In genomic region chr1:151355994-151356393, GRCm38 (mm10) we compare ENCODE assay signal across 17 mouse cellular contexts. TPM values are rescaled to one million over a fixed set of nuclear protein-coding genes. Genes with fewer than 3 reads are reported as not detected.
A peak's percentile ranks its signal among the peaks of the same experiment; 100 is the strongest.
DNase-seq lines count a peak whose midpoint lies in the region; ATAC-seq and TF ChIP-seq lines count a peak whose summit lies in the region.
"Had no signal": no experiment of that assay in that cellular context is flagged by ENCODE, and none has a peak within 500 bp of the region (broad histone marks: within the 10 kb centered on the region; RNA-seq: fewer than 3 reads in every experiment).

No protein-coding gene starts in this region.

- no peak for DNase-seq in liver, embryonic 11.5 days (ENCODE audit: low spot score)
- DNase-seq in liver, embryonic 14.5 days (ENCODE audit: low read depth in 3 of 3, low spot score in 3 of 3), result no peak
- DNase-seq in cerebellum, postnatal 4 days (ENCODE audit: low spot score in 2 of 2), result no peak
- no peak for DNase-seq in adrenal gland, adult 8-10 months
- DNase-seq: adrenal gland, adult 2 months; adrenal gland, postnatal 36 days; cerebellum, adult 2 months; cerebellum, postnatal 14 days; gastrocnemius, postnatal 36 days; heart, adult 18-20 months; heart, postnatal 10 days had no signal

- no peak overlapping the region for H3K9ac ChIP-seq in liver, embryonic 12.5 days
- no peak overlapping the region for H3K9ac ChIP-seq in liver, embryonic 11.5 days (ENCODE audit: low read depth, low read length)
- no peak overlapping the region for H3K9ac ChIP-seq in liver, embryonic 14.5 days (replicated peaks)
- H3K9ac ChIP-seq in liver, embryonic 16.5 days (ENCODE audit: low read depth, low read length), result no peak overlapping the region
- H3K9ac ChIP-seq: embryonic facial prominence, embryonic 12.5 days; forebrain, embryonic 15.5 days; hindbrain, embryonic 13.5 days had no signal

- no peak for TF ChIP-seq EP300 in liver, embryonic 14.5 days (IDR thresholded peaks at IDR 0.05; ENCODE audit: low read depth)

- H3K27ac ChIP-seq in liver, embryonic 12.5 days, result no peak overlapping the region
- H3K27ac ChIP-seq in liver, embryonic 11.5 days (ENCODE audit: low read depth, low read length), result no peak overlapping the region
- H3K27ac ChIP-seq in liver, embryonic 14.5 days, result no peak overlapping the region
- no peak overlapping the region for H3K27ac ChIP-seq in liver, embryonic 16.5 days (ENCODE audit: low read length)
- H3K27ac ChIP-seq: embryonic facial prominence, embryonic 12.5 days; forebrain, embryonic 15.5 days; heart, embryonic 10.5 days; hindbrain, embryonic 13.5 days had no signal

- H3K9me3 ChIP-seq in liver, embryonic 12.5 days (replicated peaks), result no peaks in the 10 kb centered on the region
- no peaks in the 10 kb centered on the region for H3K9me3 ChIP-seq in liver, embryonic 11.5 days (ENCODE audit: control insufficient read depth, low read length)
- no peaks in the 10 kb centered on the region for H3K9me3 ChIP-seq in liver, embryonic 14.5 days (ENCODE audit: control insufficient read depth, low read length)
- no peaks in the 10 kb centered on the region for H3K9me3 ChIP-seq in liver, embryonic 16.5 days (replicated peaks; ENCODE audit: control insufficient read depth, low read length)
- H3K9me3 ChIP-seq: embryonic facial prominence, embryonic 12.5 days; forebrain, embryonic 15.5 days; heart, embryonic 10.5 days; hindbrain, embryonic 13.5 days had no signal

- no peaks in the 10 kb centered on the region for H3K4me1 ChIP-seq in liver, embryonic 12.5 days
- no peaks in the 10 kb centered on the region for H3K4me1 ChIP-seq in liver, embryonic 11.5 days (replicated peaks; ENCODE audit: control insufficient read depth, insufficient read depth, low read length)
- H3K4me1 ChIP-seq in liver, embryonic 14.5 days (replicated peaks; ENCODE audit: control insufficient read depth in 2 of 2, insufficient read depth in 2 of 2, low read length in 1 of 2), result no peaks in the 10 kb centered on the region
- no peaks in the 10 kb centered on the region for H3K4me1 ChIP-seq in liver, embryonic 16.5 days (ENCODE audit: control insufficient read depth, low read depth, low read length)
- H3K4me1 ChIP-seq: embryonic facial prominence, embryonic 12.5 days; forebrain, embryonic 15.5 days; heart, embryonic 10.5 days; hindbrain, embryonic 13.5 days had no signal

- ATAC-seq in liver, embryonic 12.5 days, result peak; percentile 58; the same call in 1 of the 2 replicates
- no peak for ATAC-seq in liver, embryonic 11.5 days (replicated peaks; ENCODE audit: low FRiP score)
- peak; percentile 27; the same call in 1 of the 2 replicates for ATAC-seq in liver, embryonic 14.5 days (ENCODE audit: insufficient read depth)
- ATAC-seq in liver, embryonic 16.5 days (ENCODE audit: low read depth), result peak; percentile 86
- ATAC-seq: forebrain, embryonic 15.5 days had no signal

- H3K4me2 ChIP-seq in liver, embryonic 12.5 days, result no peak overlapping the region
- no peak overlapping the region for H3K4me2 ChIP-seq in liver, embryonic 11.5 days
- no peak overlapping the region for H3K4me2 ChIP-seq in liver, embryonic 14.5 days (ENCODE audit: low read depth)
- no peak overlapping the region for H3K4me2 ChIP-seq in liver, embryonic 16.5 days (ENCODE audit: low read depth, low read length)
- H3K4me2 ChIP-seq: embryonic facial prominence, embryonic 12.5 days; forebrain, embryonic 15.5 days; hindbrain, embryonic 13.5 days had no signal

- H3K36me3 ChIP-seq in liver, embryonic 12.5 days, result peaks cover 98% of the 10 kb centered on the region
- H3K36me3 ChIP-seq in liver, embryonic 11.5 days (ENCODE audit: control insufficient read depth, insufficient read depth, low read length), result peaks cover 58% of the 10 kb centered on the region
- H3K36me3 ChIP-seq in liver, embryonic 14.5 days (replicated peaks; ENCODE audit: control insufficient read depth, insufficient read depth, low read depth), result peaks cover 91% of the 10 kb centered on the region
- H3K36me3 ChIP-seq in liver, embryonic 16.5 days (ENCODE audit: control insufficient read depth, insufficient read depth), result peaks cover 84% of the 10 kb centered on the region

- H3K4me3 ChIP-seq in liver, embryonic 12.5 days, result no peak overlapping the region
- H3K4me3 ChIP-seq in liver, embryonic 11.5 days (ENCODE audit: low read depth, low read length), result no peak overlapping the region
- no peak overlapping the region for H3K4me3 ChIP-seq in liver, embryonic 14.5 days (ENCODE audit: insufficient read depth in 1 of 2, low read depth in 2 of 2, low read length in 2 of 2)
- H3K4me3 ChIP-seq in liver, embryonic 16.5 days (ENCODE audit: low read depth, low read length), result no peak overlapping the region
- H3K4me3 ChIP-seq: embryonic facial prominence, embryonic 12.5 days; forebrain, embryonic 15.5 days; heart, embryonic 10.5 days; hindbrain, embryonic 13.5 days had no signal

- H3K27me3 ChIP-seq in liver, embryonic 12.5 days (replicated peaks), result no peaks in the 10 kb centered on the region
- no peaks in the 10 kb centered on the region for H3K27me3 ChIP-seq in liver, embryonic 11.5 days (replicated peaks; ENCODE audit: control insufficient read depth, insufficient read depth, low read length)
- no peaks in the 10 kb centered on the region for H3K27me3 ChIP-seq in liver, embryonic 14.5 days (ENCODE audit: control insufficient read depth, insufficient read depth, low read length)
- H3K27me3 ChIP-seq in liver, embryonic 16.5 days (ENCODE audit: control insufficient read depth, insufficient read depth, low read depth, low read length), result no peaks in the 10 kb centered on the region
- H3K27me3 ChIP-seq: embryonic facial prominence, embryonic 12.5 days; forebrain, embryonic 15.5 days; hindbrain, embryonic 13.5 days had no signal

- no peak for TF ChIP-seq CTCF in liver, embryonic 14.5 days (IDR thresholded peaks at IDR 0.05; ENCODE audit: low read depth)

- 78% methylated on average over 5 of the region's 5 CpGs for WGBS in liver, embryonic 12.5 days (ENCODE audit: insufficient replicate concordance)
- WGBS in liver, embryonic 11.5 days, result 90% methylated on average over 5 of the region's 5 CpGs
- WGBS in liver, embryonic 14.5 days (ENCODE audit: insufficient replicate concordance), result 86% methylated on average over 5 of the region's 5 CpGs
- 79% methylated on average over 5 of the region's 5 CpGs for WGBS in liver, embryonic 16.5 days (ENCODE audit: insufficient replicate concordance)

RNA-seq across cellular contexts. Expression of gene Ivns1abp, which starts 11.7 kb away (rescaled TPM):
- polyA plus RNA-seq in liver, embryonic 12.5 days (2016; fragmentation: Nextera tagmentation; extraction: Ambion mirVana), result 140 and 141 TPM in 2 replicates
- 231 and 259 TPM in 2 replicates for polyA plus RNA-seq in liver, embryonic 11.5 days (2014; fragmentation: Nextera tagmentation; extraction: Ambion mirVana)
- 47.4 and 57.0 TPM in 2 replicates for polyA plus RNA-seq in liver, embryonic 14.5 days (2012; rRNA removed)
- 68.6 and 73.3 TPM in 2 replicates for polyA plus RNA-seq in liver, embryonic 14.5 days (2014; fragmentation: Nextera tagmentation; extraction: Ambion mirVana)
- polyA plus RNA-seq in liver, embryonic 16.5 days (2015; fragmentation: Nextera tagmentation; extraction: Ambion mirVana), result 77.1 and 78.5 TPM in 2 replicates
- total RNA-seq in adrenal gland, adult 8-10 months (2022), result 100 to 1,000 TPM; 116 to 154 (median 139) TPM
